Mouse (Mus musculus): ENCODE data around the gene Tfdp2. TPM values are rescaled to one million over a fixed set of nuclear protein-coding genes. Genes with fewer than 3 reads are reported as not detected.

Gene Tfdp2
- total RNA-seq, 2 experiments from 2014 or later, result 860 to 1,841 TPM

DNA sequence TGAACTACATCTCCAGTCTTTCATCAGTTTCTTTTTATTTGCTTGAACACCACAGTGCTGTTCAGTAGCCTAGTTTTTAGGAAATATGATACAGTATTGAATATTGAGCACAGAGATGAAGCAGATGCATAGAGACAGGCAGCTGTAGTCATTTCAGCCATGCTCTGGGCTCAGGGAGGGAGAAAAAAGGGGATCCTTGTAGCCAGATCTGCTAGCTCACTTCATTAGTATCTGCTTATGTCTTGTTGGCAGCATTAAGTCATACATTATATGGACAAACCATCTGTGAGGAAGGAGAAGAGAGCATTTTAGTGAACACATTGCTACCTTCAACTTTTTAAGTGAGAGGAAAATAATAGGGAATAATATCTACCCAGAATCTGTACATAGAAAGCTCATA is 24.3 kb downstream of the Tfdp2 start:
- no peak for ATAC-seq (replicated peaks; ENCODE audit: low FRiP score, poor library complexity, severe bottlenecking)

DNA sequence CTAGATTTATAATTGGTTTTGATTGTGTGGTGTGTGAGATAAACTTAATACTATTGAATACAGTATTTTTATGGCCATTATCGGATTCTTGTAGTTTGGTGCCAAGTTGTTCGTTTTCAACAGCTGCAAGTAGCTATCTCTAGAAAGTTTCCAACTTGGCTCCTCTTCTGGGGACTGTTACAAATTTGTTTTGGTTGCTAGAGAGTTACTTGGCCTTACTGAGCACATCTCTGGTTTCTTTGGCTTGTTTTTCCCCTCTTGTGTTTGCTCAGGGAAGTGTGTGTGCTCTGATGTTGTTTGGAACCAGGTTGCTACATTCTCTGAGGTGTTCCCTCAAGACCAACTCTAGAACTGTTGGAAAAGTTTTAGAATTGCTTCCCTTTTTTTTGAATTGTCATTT is 27.2 kb downstream of the Tfdp2 start:
- ATAC-seq (replicated peaks; ENCODE audit: low FRiP score, poor library complexity, severe bottlenecking), result no peak

- ATAC-seq (replicated peaks; ENCODE audit: low FRiP score, poor library complexity, severe bottlenecking), result peak; percentile 71; the same call in 1 of the 2 replicates
Observed at GRCm38 (mm10) chr9:96228285-96228684, 32.2 kb downstream of the Tfdp2 start.

DNA sequence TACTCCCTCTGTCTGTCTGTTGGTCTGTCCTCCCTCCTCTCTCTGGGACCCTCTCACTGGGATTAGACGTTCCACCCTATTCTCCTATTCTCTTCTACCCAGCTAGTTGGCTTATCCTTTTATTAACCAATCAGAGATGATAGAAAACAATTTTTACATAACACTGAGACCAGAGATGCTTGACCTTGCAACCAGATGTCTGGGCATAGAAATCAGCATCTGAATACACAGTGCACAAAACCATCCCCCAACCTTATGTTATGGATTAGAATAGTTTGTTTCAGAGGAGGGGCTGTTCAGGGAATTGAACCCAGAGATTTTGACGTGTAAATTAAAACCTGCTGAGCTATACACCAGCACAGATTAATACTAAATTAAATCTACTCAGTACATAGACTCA is 34.2 kb downstream of the Tfdp2 start:
- no peak for ATAC-seq (replicated peaks; ENCODE audit: low FRiP score, poor library complexity, severe bottlenecking)

DNA sequence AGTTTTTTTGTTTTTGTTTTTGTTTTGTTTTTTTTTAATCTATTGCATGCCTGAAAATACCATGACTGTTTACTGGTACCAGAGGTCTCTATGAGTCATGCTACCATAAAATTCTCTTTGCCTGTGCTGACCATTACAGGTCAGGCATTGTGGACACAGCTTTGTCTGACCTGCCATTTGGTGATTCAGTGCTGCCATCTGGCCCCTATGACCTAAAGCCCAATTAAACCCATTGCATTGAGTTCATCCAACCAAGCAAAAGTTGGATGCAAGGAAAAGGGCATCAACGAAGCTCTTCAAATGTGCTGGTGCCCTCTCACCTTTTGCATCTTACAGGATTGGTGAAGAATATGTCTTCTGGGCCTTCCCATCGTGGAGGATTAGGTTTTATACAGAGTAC is 39.4 kb downstream of the Tfdp2 start:
- no peak for ATAC-seq (replicated peaks; ENCODE audit: low FRiP score, poor library complexity, severe bottlenecking)

GRCm38 (mm10) chr9:96237391-96237790 is 41.3 kb downstream of the Tfdp2 start:
- peak; percentile 10; the same call in 1 of the 2 replicates for ATAC-seq (replicated peaks; ENCODE audit: low FRiP score, poor library complexity, severe bottlenecking)

- ATAC-seq (replicated peaks; ENCODE audit: low FRiP score, poor library complexity, severe bottlenecking), result no peak
Observed at GRCm38 (mm10) chr9:96238286-96238685, 42.2 kb downstream of the Tfdp2 start.

DNA sequence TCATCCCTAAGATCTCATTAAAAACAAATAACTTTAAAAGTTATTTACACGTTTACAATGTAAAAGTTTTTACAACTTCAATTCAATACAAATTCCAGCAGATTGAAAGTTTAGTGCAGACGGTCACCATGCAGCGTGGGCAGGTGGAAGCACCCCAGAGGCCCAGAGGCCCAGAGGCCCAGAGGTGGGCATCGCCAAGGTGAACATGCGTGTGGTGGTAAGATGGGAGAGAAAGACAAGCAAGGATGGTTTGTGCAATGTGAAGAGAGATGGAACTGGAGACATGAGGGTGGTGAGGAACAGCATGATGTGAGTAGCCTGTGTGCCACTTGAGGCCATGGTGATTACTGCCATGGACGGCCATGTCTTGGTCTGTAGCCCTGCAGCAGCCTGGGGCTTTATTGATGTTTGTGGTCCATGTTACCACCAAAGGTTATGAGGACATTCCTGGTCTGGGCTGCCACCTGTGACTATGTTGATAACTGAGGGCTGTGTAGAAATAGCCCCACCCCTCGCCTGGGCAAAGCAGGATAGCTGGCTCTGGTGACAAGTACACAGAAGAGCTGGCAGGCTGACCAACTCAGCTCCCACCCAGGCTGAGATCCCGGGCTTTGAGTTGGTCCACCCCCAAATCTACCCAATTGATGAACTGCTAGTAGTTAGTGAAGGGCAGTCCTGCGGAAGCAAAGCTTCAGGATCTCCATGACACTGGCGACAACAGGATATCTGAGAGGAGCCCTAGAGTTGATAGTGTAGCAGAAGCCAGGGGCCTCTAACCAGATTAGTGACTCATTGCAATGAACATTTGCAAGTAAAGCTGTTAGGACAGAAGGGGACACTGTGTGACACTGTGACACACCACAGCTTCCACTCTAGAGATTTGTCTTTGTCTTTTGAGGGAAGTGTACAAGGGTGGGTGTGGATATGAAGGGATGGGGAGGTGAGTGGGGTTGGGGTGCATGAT is 45.3 kb downstream of the Tfdp2 start:
- ATAC-seq (replicated peaks; ENCODE audit: low FRiP score, poor library complexity, severe bottlenecking), result peak; percentile 90

DNA sequence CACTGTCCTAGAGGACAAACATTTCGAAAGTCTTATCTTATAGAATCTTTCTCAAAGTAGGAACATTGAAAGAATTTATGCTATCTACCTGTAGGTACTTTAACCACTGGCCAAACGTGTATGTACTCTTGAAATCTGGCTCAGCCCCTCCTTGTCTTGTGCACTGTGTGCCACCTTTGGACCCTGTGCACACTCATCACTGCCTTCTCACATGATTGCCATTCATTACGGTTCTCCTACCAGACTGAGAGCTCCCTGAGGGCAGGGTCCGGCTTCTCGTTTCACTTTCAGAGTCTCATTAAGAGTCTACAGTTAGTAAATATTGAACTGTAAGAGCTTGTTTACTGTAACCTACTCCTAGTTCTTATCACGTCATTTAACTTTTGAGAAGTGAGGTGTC is 47.8 kb downstream of the Tfdp2 start:
- no peak for ATAC-seq (replicated peaks; ENCODE audit: low FRiP score, poor library complexity, severe bottlenecking)

DNA sequence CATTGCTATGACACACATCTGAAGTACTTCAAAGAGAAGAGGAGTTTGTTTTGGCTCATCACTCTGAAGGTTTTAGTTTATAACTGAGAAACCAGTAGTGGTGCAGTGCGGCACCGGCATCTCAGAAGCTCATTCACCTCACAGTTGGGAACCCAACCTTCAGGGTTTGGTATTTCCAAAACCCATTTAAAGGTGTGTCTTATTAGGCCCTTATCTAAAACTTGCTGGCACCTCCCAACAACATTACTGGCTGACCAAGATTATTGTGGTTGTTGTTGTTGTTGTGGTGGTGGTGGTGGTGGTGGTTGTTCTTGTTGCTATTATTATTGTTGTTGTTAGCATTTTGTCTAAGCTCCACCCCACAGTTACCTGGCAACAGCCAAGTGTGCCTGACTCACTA is 58.7 kb downstream of the Tfdp2 start:
- peak; percentile 64 for ATAC-seq (replicated peaks; ENCODE audit: low FRiP score, poor library complexity, severe bottlenecking)

GRCm38 (mm10) chr9:96258478-96258877 is 62.4 kb downstream of the Tfdp2 start:
- peak; percentile 88 for ATAC-seq (replicated peaks; ENCODE audit: low FRiP score, poor library complexity, severe bottlenecking)

DNA sequence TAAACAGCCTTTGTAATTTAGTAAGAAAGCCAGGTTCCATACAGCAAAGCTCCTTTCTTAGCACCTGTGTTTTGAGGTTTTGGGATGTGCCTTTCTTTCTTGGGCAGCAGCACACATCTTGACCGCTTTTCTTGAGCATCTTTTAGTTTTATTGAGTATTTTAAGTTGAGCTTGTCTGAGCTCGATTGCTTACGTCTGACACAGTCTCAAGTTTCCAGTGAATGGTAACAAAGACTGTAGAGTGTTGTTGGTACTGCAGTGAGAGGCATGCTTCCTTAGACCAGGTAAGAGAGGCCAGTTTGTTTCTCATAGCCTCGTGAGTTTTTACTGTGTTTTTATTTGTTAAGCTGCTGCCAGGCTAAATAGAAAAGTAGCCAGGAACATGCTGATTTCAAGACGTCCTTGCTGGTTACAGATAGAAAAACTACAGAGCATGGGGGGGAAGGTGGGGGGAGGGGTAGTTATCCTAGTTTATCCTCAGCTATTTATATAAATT is 63.0 kb downstream of the Tfdp2 start:
- peak; percentile 50 for ATAC-seq (replicated peaks; ENCODE audit: low FRiP score, poor library complexity, severe bottlenecking)

- peak; percentile 49 for ATAC-seq (replicated peaks; ENCODE audit: low FRiP score, poor library complexity, severe bottlenecking)
Observed at GRCm38 (mm10) chr9:96259753-96260520, 63.9 kb downstream of the Tfdp2 start.

GRCm38 (mm10) chr9:96261101-96261500 is 65.0 kb downstream of the Tfdp2 start:
- no peak for ATAC-seq (replicated peaks; ENCODE audit: low FRiP score, poor library complexity, severe bottlenecking)

DNA sequence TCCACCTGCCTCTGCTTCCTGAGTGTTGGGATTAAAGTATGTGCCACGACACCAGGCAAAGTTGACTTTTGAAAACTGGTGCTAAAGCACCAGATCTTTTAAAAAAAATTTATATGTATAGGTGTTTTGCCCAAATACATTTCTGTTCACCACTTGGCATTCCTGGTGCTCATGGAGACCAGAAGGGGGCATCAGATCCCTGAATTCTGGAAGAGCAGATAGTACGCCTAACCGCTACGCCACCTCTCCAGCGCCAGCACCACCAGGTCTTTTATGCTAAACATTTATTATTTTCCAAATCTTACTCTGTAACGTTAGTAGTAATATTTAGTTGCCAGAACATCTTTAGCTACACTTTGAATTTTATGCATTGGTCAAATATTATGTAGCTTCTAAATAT is 65.9 kb downstream of the Tfdp2 start:
- ATAC-seq (replicated peaks; ENCODE audit: low FRiP score, poor library complexity, severe bottlenecking), result no peak

DNA sequence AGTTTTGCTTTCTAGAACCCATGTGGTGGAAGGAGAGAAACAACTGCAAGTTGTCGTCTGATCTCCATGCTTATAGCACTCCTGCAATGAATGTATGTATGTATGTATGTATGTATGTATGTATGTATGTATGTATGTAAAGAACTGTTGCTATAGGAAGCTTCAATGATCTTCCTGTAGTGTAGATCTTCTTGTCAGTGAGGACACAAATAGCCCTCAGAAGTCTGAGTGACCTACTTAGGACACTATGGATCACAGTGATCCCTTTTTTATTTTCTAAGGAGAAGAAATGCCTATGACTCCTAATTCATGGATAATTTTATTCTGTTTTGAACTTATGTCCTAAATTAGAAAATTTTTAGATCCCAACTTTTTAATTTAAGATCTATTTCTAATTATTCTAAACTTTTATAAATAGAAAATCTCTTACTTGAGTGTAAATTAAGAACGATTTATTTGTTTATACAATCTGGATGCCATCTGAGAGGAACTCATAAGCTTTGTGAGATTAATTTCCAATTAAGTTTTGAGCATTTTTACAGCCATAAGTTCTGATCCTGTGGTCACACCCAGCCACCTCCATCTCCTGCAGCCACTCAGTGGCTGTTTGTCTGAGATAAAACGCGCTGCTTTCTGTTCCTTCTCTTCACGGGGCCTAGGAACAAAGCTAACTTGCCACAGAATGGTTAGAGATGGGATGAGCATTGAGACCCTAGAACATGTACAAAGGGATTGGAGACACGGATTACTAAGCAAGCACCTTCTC is 70.9 kb downstream of the Tfdp2 start:
- peak; percentile 90 for ATAC-seq (replicated peaks; ENCODE audit: low FRiP score, poor library complexity, severe bottlenecking)

DNA sequence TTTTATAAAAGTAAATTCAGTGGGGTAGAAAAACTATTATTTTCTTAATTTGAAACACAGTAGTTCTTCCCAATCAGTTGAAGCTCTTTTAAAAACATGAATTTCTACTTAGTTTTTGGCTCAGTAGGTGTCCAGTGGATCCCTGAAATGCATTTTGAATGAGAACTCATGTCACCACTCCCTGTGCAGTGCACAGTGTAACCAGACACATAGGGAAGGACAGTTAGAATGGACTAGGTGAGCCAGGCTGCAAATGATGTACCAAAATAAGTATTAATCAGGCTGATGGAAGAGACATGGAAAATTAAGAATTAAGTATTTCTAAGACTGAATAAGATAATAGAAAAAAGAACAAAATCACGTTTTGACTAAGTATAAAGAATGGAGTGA is 71.5 kb downstream of the Tfdp2 start:
- no peak for ATAC-seq (replicated peaks; ENCODE audit: low FRiP score, poor library complexity, severe bottlenecking)

DNA sequence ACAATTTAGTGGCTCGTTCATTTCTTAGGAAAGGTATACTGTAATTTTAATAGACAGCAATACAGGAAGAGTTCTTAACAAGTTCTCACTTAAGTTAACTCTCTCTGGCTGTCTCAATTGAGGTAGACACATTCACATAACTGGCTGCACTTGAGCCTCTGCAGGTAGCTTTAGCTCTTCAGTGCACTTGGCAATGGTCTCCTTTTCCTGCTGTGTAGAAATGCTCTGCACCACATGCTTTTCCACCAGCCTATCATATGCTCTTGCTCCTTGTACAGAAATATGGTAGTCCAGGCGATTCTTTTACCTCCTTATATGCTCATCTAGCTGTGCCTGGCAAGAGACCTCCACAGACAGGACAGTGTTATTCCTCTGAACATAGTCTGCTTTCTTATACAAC is 73.7 kb downstream of the Tfdp2 start:
- ATAC-seq (replicated peaks; ENCODE audit: low FRiP score, poor library complexity, severe bottlenecking), result no peak

GRCm38 (mm10) chr9:96275543-96275942 is 79.5 kb downstream of the Tfdp2 start:
- ATAC-seq (replicated peaks; ENCODE audit: low FRiP score, poor library complexity, severe bottlenecking), result 0 out of 2 replicates have a peak, but pooled peaks have one; percentile 36

GRCm38 (mm10) chr9:96281497-96281896 is 85.4 kb downstream of the Tfdp2 start:
- no peak for ATAC-seq (replicated peaks; ENCODE audit: low FRiP score, poor library complexity, severe bottlenecking)

All from erythroblast, adult 5-6 weeks (primary cell).